Mouse (Mus musculus): ENCODE results near the gene Exosc2. TPM values are rescaled to one million over a fixed set of nuclear protein-coding genes. Genes with fewer than 3 reads are reported as not detected.
"Not testable (repeated sequence)": the region's sequence is repeated elsewhere in the genome, so short reads cannot be mapped to it uniquely, and the experiment has no call there.

The Exosc2 gene
- polyA plus RNA-seq, 1 experiment = 24.5 TPM

- DNase-seq (ENCODE audit: low spot score) = no peak
Measured at GRCm38 (mm10) chr2:31667332-31667731, 3.2 kb upstream of the Exosc2 start.

GRCm38 (mm10) chr2:31678641-31679040 is 8.1 kb downstream of the Exosc2 start:
- no peak for DNase-seq (ENCODE audit: low spot score)

- not testable (repeated sequence) for DNase-seq (ENCODE audit: low spot score)
Measured at GRCm38 (mm10) chr2:31681051-31681707, 10.7 kb downstream of the Exosc2 start.

- DNase-seq (ENCODE audit: low spot score) = no peak
Measured at GRCm38 (mm10) chr2:31681731-31682235, 11.3 kb downstream of the Exosc2 start.

- DNase-seq (ENCODE audit: low spot score) = peak; percentile 36
Measured at GRCm38 (mm10) chr2:31683666-31684065, 13.2 kb downstream of the Exosc2 start.

GRCm38 (mm10) chr2:31688074-31688925 is 17.8 kb downstream of the Exosc2 start, which contains the start of gene Abl1:
Gene Abl1 (plus strand): TSS chr2:31688376.
- peak; percentile 77 for DNase-seq (ENCODE audit: low spot score)

GRCm38 (mm10) chr2:31689045-31689444 is 18.5 kb downstream of the Exosc2 start:
- no peak for DNase-seq (ENCODE audit: low spot score)

GRCm38 (mm10) chr2:31690063-31690462 is 19.5 kb downstream of the Exosc2 start:
- DNase-seq (ENCODE audit: low spot score) = no peak

- no peak for DNase-seq (ENCODE audit: low spot score)
Measured at GRCm38 (mm10) chr2:31698209-31698608, 27.7 kb downstream of the Exosc2 start.

- DNase-seq (ENCODE audit: low spot score) = no peak
Measured at GRCm38 (mm10) chr2:31700545-31701446, 30.3 kb downstream of the Exosc2 start.

- no peak for DNase-seq (ENCODE audit: low spot score)
Measured at GRCm38 (mm10) chr2:31703226-31703625, 32.7 kb downstream of the Exosc2 start.

GRCm38 (mm10) chr2:31705914-31706313 is 35.4 kb downstream of the Exosc2 start:
- DNase-seq (ENCODE audit: low spot score) = no peak

GRCm38 (mm10) chr2:31706531-31706930 is 36.0 kb downstream of the Exosc2 start:
- DNase-seq (ENCODE audit: low spot score) = no peak

- no peak for DNase-seq (ENCODE audit: low spot score)
Measured at GRCm38 (mm10) chr2:31712716-31713115, 42.2 kb downstream of the Exosc2 start.

GRCm38 (mm10) chr2:31713813-31714212 is 43.3 kb downstream of the Exosc2 start:
- no peak for DNase-seq (ENCODE audit: low spot score)

GRCm38 (mm10) chr2:31714780-31715179 is 44.3 kb downstream of the Exosc2 start:
- no peak for DNase-seq (ENCODE audit: low spot score)

- no peak for DNase-seq (ENCODE audit: low spot score)
Measured at GRCm38 (mm10) chr2:31715985-31716384, 45.5 kb downstream of the Exosc2 start.

- no peak for DNase-seq (ENCODE audit: low spot score)
Measured at GRCm38 (mm10) chr2:31719202-31719880, 48.8 kb downstream of the Exosc2 start.

GRCm38 (mm10) chr2:31719944-31720343 is 49.4 kb downstream of the Exosc2 start:
- no peak for DNase-seq (ENCODE audit: low spot score)

GRCm38 (mm10) chr2:31720783-31721182 is 50.3 kb downstream of the Exosc2 start:
- no peak for DNase-seq (ENCODE audit: low spot score)
